Mouse (Mus musculus) bone marrow, adult 2 months (tissue): ENCODE measurements at regions not wholly inside any gene's neighbourhood (a gene's known extent, or its start where the extent isn't known, plus 50 kb on each side); places are given as distances from the start of the nearest gene placed in this dataset.
"Not testable (repeated sequence)": the region's sequence is repeated elsewhere in the genome, so short reads cannot be mapped to it uniquely, and the experiment has no call there.

Source experiments
- H3K27ac ChIP-seq: fragments of 200-500 bp; 2 replicates; pipeline ENCODE4 v1.5.1; 2012; ENCODE audit warnings: low read depth, mild to moderate bottlenecking, control low read depth, inconsistent platforms, low read length; ENCODE audit not compliant: control insufficient read depth, poor library complexity, insufficient read depth
- H3K4me1 ChIP-seq: fragments of 200-500 bp; 2 replicates; pipeline ENCODE4 v1.6.1; 2011; ENCODE audit warnings: low read length; ENCODE audit not compliant: control insufficient read depth, insufficient read depth
- H3K4me3 ChIP-seq: fragments of 200-500 bp; replicated peaks from 2 replicates; pipeline ENCODE3; 2011; ENCODE audit warnings: mild to moderate bottlenecking, low read depth, low read length, control low read depth; ENCODE audit not compliant: control insufficient read depth
- CTCF ChIP-seq: fragments of 200-500 bp; IDR thresholded peaks from 2 replicates; pipeline ENCODE4 v1.5.1; 2011; ENCODE audit warnings: low read length, control low read depth; ENCODE audit not compliant: control insufficient read depth, insufficient read depth
- POLR2A ChIP-seq: fragments of 200-500 bp; IDR thresholded peaks from 2 replicates; pipeline ENCODE4 v1.6.1; 2011; ENCODE audit warnings: low read depth, mild to moderate bottlenecking, control low read depth, low read length, borderline replicate concordance; ENCODE audit not compliant: control insufficient read depth
- WGBS: fragments of 180-500 bp; shearing (Covaris S2); methylation state at CpG from one replicate; pipeline ENCODE4 v1.1.7; 2018; 5-methylcytosine and 5-hydroxymethylcytosine counted together

DNA sequence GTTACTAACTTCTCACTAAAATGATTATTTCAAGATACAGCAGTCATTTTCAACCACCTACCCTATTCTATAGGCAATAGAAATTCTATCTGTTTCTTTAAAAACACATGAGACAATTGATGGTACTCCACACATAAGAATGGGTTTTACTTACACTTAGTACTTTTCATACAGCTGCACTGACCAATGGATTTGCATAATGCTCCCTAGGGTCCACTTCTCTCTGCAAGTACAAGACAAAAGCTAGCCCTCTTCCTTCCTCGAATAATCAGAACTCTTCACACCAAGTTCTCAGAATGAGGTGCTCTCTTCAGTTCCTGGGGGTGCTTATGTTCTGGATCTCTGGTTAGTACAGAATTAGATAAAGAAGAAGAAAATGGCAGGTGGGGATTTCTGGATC lies 684.1 kb upstream of the Tacstd2 start:
- Histone ChIP-seq H3K27ac (no peak overlapping the region), H3K4me3 (no peak overlapping the region), H3K4me1 (no peaks in the 10 kb centered on the region)
- TF ChIP-seq CTCF (no peak), POLR2A (no peak)
- 59% methylated on average over 1 of the region's 1 CpGs for WGBS

DNA sequence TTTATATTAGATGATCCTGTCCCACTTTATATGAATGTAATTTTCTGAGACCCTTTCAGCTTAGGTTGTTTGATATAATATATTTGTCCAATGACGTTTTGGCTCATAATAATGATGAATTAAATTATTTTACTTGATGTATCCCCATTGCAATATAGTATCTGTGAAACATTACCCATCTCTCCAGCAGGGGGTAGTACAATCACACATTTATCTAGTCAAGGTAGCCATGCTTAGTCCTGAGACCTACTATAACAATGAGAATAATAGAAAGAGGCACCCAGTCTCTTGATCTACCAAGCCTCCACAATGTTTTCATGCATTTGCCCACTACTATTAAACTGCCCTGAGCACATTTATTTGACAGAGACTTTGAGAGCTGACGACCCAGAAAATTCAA lies 665.9 kb upstream of the Tacstd2 start:
- 35% methylated on average over 2 of the region's 2 CpGs for WGBS
- H3K4me3 ChIP-seq: no peak overlapping the region
- TF ChIP-seq CTCF (no peak), POLR2A (no peak)

DNA sequence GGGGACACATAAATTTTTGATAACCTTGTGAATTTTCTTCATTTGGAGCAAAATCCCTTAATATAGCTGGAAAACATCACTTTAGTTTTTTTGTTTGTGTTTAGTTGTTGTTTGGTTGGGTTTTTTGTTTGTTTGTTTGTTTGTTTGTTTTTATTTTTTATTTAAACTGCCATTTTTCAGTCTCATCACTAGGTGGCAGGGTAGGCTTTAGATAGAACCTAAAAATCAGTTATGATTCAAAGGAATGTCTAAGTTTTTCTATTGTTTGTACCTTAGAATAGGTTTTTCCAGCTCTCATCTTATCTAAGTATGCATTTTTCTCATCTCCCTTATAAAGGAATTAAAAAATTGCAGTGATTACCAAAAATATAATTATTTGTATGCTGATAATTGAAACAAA lies 662.4 kb upstream of the Tacstd2 start:
- H3K4me3 ChIP-seq: no peak overlapping the region
- TF ChIP-seq CTCF (no peak), POLR2A (no peak)
- H3K4me1 ChIP-seq: no peaks in the 10 kb centered on the region
- no peak overlapping the region for H3K27ac ChIP-seq

More for the DNA sequence above, 665.9 kb upstream of the Tacstd2 start:
- no peaks in the 10 kb centered on the region for H3K4me1 ChIP-seq
- H3K27ac ChIP-seq: no peak overlapping the region

DNA sequence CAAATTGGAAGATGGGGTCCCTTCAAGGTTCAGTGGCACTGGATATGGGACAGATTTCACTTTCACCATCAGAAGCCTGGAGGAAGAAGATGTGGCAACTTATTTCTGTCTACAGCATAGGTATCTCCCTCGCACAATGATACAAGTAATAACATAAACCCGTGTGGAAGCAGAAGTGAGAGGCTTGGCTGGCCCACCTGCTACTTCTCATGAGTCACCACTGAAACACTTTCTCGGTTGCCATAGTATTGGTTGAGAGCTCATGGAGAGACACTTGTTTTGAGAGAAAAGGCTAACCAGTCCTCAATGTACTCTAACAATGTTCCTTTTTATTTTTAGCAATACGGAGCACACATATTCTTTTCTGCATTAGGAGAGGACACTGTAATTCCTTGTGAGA lies 629.2 kb upstream of the Tacstd2 start:
- no peak overlapping the region for H3K27ac ChIP-seq
- 61% methylated on average over 4 of the region's 4 CpGs for WGBS
- no peaks in the 10 kb centered on the region for H3K4me1 ChIP-seq
- no peak overlapping the region for H3K4me3 ChIP-seq
- TF ChIP-seq POLR2A: no peak
- TF ChIP-seq CTCF: no peak

DNA sequence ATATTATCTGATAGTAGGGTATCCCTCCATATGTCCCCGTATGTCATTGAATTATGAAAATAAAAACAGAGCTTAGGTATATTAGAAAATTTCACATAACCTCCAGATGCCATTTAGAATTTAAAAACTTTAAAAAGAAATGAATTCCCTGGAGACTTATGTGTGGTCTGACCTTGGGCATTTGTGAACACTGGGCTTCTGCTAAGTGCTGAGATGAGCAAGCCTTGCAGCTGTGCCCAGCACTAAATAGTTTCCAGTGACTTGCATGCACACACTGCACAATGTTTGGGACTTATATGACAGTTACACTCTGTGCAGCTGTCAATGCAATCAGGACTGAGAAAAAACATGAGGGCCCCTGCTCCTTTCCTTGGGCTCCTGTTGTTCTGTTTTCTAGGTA lies 628.5 kb upstream of the Tacstd2 start:
- H3K4me1 ChIP-seq: not testable (repeated sequence)
- 58% methylated on average over 1 of the region's 1 CpGs for WGBS

DNA sequence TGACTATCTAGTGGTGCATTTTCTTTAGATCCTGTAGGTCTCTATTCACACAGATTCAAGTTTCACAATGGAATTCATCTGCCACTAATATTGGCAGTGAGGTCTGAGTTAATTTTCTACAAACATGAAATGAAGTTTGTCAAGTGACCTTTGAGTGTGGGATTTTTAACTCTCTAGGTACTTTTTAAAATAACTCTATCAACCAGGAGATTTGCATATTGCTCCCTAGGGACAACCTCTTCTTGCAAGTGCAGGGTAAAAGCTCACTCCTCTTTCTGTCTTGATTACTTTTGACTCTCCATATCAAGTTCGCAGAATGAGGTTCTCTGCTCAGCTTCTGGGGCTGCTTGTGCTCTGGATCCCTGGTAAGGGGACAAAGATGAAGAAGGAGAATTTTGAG lies 616.0 kb upstream of the Tacstd2 start:
- WGBS: 58% methylated on average over 1 of the region's 1 CpGs

More for the DNA sequence above, 628.5 kb upstream of the Tacstd2 start:
- H3K4me3 ChIP-seq, H3K27ac ChIP-seq: not testable (repeated sequence)

DNA sequence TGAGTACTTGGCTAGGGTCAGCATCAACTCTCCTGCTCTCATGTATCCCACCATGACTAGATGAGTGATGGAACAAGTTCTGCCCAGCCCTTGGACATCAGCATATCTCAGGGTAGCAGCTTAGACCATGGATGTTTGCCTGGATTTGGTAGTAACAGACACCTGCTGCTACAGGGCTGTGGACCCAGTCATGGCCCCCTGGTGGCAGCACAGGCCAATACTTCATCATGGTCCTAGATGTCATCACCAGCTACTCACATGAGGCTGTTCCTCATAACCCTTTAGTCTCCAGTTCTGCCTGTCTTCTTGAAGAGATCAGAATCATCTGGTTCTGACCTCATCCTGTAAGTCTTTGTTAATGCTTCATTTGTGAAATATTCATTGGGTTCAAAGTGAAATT lies 566.9 kb upstream of the Tacstd2 start:
- Histone ChIP-seq H3K4me1 (no peaks in the 10 kb centered on the region), H3K27ac (no peak overlapping the region), H3K4me3 (no peak overlapping the region)
- TF ChIP-seq CTCF (peak; percentile 48), POLR2A (no peak)

More for the DNA sequence above, 616.0 kb upstream of the Tacstd2 start:
- no peak overlapping the region for H3K27ac ChIP-seq
- H3K4me1 ChIP-seq: no peaks in the 10 kb centered on the region
- H3K4me3 ChIP-seq: no peak overlapping the region
- TF ChIP-seq POLR2A: no peak
- no peak for TF ChIP-seq CTCF
